Mouse (Mus musculus) neural tube, embryonic 11.5 days (tissue): ENCODE data around the gene Mpc1. TPM values are rescaled to one million over a fixed set of nuclear protein-coding genes. Genes with fewer than 3 reads are reported as not detected.

Experiments
- polyA plus RNA-seq: library from polyadenylated mRNA; unstranded; fragments of >200 nt; fragmentation: Nextera tagmentation; extraction: Ambion mirVana; gene quantifications from 2 replicates; pipeline ENCODE4 v1.2.1, GENCODE M21; 2014

Gene Mpc1
- polyA plus RNA-seq, 1 experiment from 2014 or later, result 114 TPM

Other genes with a start within 250 kb of the Mpc1 start
- 0.12 and 0.37 TPM in 2 replicates for gene Gm49673, start 135.1 kb upstream of the Mpc1 start, polyA plus RNA-seq
- gene Rnaset2a, start 134.8 kb upstream of the Mpc1 start, polyA plus RNA-seq, result 15.5 and 17.2 TPM in 2 replicates
- 54.7 and 55.5 TPM in 2 replicates for gene Fgfr1op, start 117.4 kb upstream of the Mpc1 start, polyA plus RNA-seq
- gene Ccr6, start 46.9 kb upstream of the Mpc1 start, polyA plus RNA-seq, result not detected in 2 replicates
- 67.1 and 67.3 TPM in 2 replicates for gene Sft2d1, start 28.2 kb downstream of the Mpc1 start, polyA plus RNA-seq
- gene Prr18, start 54.6 kb downstream of the Mpc1 start, polyA plus RNA-seq, result 0.89 and 1.4 TPM in 2 replicates
- gene T2, start 73.1 kb downstream of the Mpc1 start, polyA plus RNA-seq, result 0.42 and 0.53 TPM in 2 replicates
- 1.6 and 2.1 TPM in 2 replicates for gene T, start 151.5 kb downstream of the Mpc1 start, polyA plus RNA-seq
- gene Pde10a, start 242.5 kb downstream of the Mpc1 start, polyA plus RNA-seq, result 5.9 and 7.5 TPM in 2 replicates